Mouse (Mus musculus): Measurements from ENCODE around the gene Il1rapl2.
"Not testable (repeated sequence)": the region's sequence is repeated elsewhere in the genome, so short reads cannot be mapped to it uniquely, and the experiment has no call there.

The Il1rapl2 gene

DNA sequence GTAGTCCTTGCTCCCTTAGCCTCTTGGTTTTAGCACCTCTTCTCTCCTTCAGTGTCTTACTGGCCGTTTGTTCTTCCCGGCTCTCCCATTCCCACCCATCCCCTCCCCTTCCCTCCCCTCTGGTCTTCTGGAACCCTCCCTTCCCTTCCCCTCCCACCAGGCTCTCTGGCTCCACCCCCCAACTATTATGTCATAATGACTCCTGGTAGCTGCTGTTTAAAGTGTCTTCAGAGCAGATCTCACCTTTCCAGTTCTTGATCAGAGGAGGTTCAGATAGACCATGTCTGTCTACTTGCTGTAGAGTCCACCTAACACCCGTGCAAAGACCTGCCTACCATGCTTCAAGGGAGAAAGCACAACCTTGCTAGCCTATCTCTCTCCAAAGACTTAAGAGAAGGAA, 639.1 kb downstream of the Il1rapl2 start, which contains the start of gene Tex13a:
Tex13a (minus strand) TSS at position 101 of the 400 bp plus-strand sequence.
- no peak for DNase-seq

DNA sequence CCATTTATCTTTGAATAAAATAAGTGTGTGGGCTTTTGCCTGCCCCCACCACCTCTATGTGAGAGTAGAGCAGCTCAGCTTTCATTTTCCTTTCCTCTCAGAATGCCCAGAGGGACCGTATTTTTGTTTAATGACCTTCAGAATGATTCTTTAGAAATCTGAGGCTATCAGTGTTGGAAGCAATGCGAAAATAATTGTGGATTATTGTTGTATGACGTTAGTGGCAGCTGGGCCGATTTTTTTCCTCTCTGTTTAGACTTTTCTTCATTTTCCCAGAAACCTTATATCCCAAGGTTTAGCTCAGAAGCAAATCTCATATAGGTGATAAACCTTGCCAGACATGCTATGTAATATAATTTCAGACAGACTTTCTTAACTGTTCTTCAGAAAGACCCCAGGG, 664.2 kb downstream of the Il1rapl2 start:
- no peak for DNase-seq

DNA sequence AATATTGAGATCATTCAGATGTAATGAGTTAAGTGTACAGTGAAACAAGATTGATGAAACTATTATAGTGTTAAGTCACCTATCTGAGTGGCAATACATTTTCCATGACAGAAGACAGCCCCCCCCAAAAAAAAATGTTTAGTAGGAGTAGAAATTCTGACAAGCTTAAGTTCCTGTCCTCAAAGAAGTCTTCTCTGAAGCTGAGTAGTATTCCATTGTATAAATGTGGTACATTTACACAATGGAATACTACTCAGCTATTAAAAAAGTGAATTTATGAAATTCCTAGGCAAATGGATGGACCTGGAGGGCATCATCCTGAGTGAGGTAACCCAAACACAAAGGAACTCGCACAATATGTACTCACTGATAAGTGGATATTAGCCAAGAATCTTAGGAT, 778.3 kb downstream of the Il1rapl2 start:
- not testable (repeated sequence) for DNase-seq

DNA sequence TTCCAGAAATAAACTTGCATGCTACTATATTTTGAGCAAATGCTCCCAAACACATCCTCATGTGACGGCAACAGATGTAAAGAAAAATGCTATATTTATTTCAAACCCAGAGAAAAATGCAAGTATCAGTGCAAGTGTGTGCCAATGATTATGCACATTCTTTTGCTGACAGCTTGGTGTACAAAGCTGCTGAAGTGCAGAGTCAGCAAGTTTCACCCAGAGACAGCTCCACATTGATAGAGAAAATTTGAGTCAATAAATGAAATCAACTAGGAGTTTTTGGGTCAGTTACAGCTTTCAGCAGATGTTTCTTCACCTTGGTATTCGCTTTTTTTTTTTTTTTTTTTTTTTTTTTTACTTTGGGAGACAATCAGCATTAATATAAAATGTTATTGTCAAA, 863.4 kb downstream of the Il1rapl2 start:
- no peak for DNase-seq

DNA sequence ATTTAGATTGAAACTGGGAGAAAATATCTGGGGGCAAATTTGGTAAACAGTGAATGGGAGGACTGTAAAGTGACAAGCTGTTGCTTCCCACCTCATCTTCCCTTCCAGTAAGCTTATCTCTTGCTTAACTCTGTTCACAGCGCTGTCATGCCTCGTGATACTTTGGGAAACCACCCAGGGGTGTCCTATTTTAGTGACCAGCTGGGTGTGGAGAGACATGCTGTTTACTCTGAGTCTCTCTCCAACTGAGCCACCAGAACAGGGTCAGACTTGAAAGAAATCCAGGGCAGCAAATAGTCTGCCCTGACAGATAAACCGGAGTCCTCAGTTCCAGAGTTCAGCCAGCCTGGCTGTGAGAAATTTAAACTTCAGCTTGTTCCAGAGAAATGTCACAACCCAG, 867.5 kb downstream of the Il1rapl2 start:
- DNase-seq: no peak

DNA sequence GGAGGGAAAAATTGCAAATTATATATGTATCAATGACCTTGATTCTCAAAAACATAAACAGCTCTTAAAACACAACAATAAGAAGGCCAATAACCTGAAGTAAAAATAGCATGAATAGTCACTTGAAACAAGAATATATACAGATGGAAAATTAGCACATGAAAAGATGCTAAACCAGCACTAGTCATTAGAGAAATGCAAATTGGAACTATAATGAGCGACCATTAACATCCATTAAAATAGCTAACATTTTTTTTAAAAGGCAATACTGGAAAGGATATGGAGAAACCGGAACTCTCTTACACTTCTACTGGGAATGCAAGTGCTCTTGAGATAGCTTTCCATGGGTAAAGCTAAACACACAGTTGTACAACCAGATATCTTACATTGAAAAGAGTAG, 879.4 kb downstream of the Il1rapl2 start:
- DNase-seq: no peak

DNA sequence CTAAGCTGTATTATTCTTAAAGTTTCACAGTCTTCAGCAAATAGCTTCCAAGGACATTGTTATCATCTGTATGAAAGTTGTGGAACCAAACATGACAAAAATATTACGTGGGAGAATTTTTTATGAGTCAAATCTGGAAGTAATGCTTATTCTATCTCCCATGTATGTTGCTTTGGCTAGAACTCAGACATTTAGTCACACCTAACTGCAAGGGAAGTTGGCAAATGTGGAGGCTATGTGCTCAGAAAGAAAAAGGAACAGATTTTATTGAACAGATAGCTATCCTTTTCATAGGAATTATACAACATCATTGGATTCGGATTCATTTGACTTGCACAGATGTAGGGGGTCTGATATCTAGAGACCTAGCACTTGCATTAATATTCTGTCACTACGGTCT, 908.1 kb downstream of the Il1rapl2 start:
- DNase-seq: no peak

DNA sequence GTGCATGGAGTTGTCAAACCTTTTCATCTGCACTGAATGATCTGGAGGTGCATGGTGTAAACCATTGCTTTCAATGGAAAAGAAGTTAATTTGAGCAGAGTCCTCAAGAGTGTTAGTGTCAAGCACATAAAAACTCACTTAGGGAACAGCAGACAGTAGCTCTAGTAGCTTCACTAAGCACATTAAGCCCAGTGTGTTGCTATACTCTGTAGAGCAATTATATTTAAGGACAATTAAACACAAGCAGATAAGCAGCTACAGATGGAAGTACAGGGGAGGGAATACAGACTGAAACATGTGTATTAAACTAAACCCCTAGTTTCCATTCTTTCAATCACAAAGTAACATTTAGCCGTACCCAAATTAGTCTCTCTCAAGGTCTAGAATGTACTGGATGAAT, 930.1 kb downstream of the Il1rapl2 start:
- no peak for DNase-seq

DNA sequence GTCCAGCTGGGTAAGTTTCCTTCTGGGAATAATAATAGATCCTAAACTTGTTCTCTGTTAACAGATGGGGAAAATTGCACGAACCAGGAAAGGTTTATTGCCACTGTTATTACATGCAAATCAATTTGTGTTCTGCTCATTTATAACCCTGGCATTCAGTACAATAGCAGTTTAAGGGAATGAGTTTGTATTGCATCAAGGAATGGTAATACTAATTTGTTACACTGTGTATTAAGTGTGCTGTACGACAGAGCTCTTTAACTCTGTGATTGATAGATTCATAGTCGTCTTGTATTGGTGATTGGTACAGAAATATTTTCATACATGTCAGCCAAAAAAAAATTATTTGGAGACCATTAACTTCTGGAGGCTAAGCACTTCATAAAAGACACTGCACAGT, 934.6 kb downstream of the Il1rapl2 start:
- DNase-seq: no peak

DNA sequence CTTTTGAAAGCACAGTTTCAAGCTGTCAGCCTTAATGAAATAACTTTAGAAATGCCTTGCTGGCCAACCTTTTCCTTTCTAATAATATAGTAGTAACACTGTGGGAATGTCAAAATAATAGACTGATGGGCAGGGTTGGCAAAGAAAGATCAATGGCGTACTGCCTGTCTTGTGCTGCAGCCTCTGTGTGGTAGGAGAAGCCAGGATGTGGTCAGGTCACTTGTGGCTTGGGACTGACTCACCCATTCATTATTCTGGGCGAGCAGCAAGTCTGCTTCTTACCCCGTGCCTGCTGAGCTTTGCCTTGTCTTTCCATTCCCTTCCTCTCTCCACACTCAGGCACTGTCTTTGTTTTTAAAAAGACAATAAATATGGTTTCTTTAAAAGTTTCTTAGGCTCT, 1049.7 kb downstream of the Il1rapl2 start:
- no peak for DNase-seq

DNA sequence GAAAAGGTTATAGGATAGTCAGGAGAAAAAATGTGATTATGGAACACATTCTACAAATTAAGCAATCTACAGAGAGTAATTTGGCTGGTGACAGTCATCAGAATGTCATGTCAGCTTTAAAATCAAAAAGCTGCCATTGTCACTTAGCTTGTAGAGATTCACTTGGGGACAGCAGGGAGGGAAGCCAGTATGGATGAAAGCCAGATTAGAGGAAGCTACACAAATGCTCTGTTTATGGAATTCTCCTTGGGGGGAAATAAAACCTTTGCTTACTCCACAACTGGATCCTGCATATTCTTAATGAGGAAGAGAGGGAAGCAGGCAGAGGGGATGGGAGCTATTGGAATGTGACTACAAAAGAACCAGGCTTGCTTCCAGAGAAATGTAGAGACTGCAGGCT, 1054.9 kb downstream of the Il1rapl2 start:
- DNase-seq: no peak

DNA sequence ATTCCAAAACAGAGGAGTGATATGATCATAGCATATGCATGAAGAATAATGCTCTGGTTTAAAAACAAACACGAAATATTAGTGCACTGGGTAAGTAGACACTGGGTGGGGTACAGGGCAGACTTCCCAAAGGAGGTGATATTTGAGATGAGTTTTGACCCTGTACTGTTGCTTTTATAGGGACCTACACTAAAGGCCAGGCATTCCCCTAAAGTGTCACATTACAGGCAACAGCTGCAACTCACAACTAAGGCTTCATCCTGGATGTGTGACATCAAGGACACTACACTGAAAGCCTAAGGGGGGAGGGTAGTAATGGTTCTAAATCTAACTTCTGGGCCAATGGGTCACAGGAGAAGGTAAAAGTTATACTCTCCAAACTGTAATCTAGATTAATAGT, 1152.0 kb downstream of the Il1rapl2 start:
- DNase-seq: no peak

DNA sequence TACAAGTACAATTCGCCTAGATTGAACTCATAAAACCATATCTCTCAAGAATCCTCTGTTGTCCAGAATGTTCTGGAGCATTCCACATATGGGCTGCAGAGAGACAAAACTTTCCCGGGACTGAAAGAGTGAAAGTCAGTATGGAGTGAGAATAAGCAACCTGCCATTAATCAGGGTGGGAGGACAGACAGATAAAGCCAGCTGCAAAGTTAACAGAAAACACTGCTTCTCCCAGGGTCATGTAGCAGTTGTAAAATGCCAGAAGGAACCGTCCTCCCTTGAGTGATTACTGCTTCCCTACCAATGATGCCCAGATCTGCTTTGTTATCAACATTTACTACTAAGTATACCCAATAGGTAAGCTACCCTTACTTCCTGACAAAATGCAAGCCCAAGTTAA, 1230.5 kb downstream of the Il1rapl2 start:
- DNase-seq: no peak

DNA sequence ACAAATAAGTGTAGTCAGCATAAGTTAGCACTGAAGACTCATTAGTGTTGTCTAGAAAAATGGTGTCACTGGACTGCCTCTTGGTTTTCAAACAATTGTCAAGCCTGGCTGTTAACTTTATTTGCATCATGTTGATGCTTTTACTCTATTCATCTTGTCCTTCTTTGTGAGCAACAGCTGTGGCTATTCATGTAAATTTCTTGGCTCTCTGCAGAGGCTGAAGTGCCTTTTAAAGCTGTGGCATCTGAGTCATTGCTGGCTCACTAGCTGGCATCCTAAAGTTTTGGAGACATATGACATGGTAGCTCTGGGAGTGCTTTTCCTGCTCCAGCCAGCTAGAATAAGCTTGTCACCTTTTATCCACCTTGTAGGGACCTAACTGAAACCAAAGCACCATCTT, 1261.5 kb downstream of the Il1rapl2 start:
- no peak for DNase-seq

DNA sequence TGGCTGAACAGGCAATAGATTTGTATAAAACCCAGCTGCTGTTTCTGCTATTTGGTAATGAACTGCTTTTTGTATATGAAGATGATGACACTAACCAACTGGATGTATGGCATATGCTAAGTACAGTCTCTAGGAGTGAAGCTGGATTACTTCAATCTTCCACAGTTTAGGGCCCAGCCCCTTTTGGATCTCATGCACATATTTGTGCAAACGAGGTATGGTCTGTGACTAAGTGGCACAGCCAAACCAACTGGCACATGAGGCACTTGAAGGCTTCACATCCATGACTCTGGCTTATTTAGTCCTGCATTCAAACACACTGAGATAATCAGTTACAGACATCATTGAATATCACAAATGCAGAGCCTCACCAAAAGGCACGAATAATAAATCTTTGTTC, 1263.5 kb downstream of the Il1rapl2 start:
- DNase-seq: no peak

DNA sequence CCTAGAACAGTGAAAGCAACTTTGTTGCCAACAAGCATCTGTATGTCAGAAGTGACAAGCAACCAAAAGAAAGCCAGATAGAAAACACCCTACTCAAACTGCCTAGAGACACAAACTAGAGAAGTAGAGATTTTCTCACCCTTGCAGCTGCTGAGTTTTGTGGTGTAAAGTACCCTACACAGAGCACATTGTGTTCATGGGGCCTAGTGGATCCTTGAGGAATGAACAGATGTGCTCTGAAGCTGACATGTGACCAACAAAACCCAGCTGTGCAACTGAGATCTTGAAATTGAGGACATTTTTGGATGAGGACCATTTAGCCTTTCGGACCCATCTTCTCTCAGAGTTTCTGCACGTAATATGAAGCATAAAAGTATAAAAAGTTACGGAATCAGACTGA, 1268.0 kb downstream of the Il1rapl2 start:
- DNase-seq: no peak

All from kidney, adult 9 months (tissue).